Mouse (Mus musculus) myocyte (in vitro differentiated cells): ENCODE results near the gene Mov10l1.

Source experiments
- POLR2A ChIP-seq: IDR thresholded peaks from one replicate; pipeline ENCODE4 v1.6.1; 2011; ENCODE audit warnings: low read depth, mild to moderate bottlenecking, control low read depth, moderate library complexity; ENCODE audit not compliant: insufficient read length
- POLR2AphosphoS2 ChIP-seq: IDR thresholded peaks from one replicate; pipeline ENCODE4 v1.6.1; 2011; ENCODE audit warnings: low read depth, control low read depth; ENCODE audit not compliant: insufficient read length
- USF1 ChIP-seq: IDR thresholded peaks from one replicate; pipeline ENCODE4 v1.6.1; 2011; ENCODE audit warnings: low read depth, mild to moderate bottlenecking, control low read depth, moderate library complexity

- TF ChIP-seq POLR2AphosphoS2 (no peak), POLR2A (no peak), USF1 (peak; percentile 71)
These were observed 39.9 kb upstream of the Mov10l1 start for GRCm38 (mm10) chr15:88942783-88943182.
